Mouse (Mus musculus) MEL (cell line): ENCODE measurements at regions not wholly inside any gene's neighbourhood (a gene's known extent, or its start where the extent isn't known, plus 50 kb on each side); places are given as distances from the start of the nearest gene placed in this dataset.

Source experiments
- DNase-seq: peaks from one replicate; pipeline ENCODE4 v3.0.0; 2011; ENCODE audit warnings: low read depth, low spot score
- H3K27ac ChIP-seq: 2 replicates; pipeline ENCODE4 v1.5.1; 2012; ENCODE audit warnings: low read depth, mild to moderate bottlenecking, control low read depth, low read length, moderate library complexity; ENCODE audit not compliant: control insufficient read depth
- H3K27me3 ChIP-seq, 2 experiments: fragments of 150-350 bp in 1 of 2; sonication (generic) in 1 of 2; 2 replicates each; pipeline ENCODE4 v1.6.1; 2012; ENCODE audit warnings: low read length in 2 of 2, mild to moderate bottlenecking in 2 of 2, improper control_type of control experiment in 1 of 2, moderate library complexity in 1 of 2; ENCODE audit not compliant: insufficient read depth in 2 of 2, control insufficient read depth in 1 of 2
- H3K36me3 ChIP-seq, 2 experiments: 2 replicates each; pipeline ENCODE4 v1.6.1; 2012 to 2014; ENCODE audit warnings: low read length in 2 of 2, improper control_type of control experiment in 1 of 2, inconsistent platforms in 1 of 2, mild to moderate bottlenecking in 1 of 2; ENCODE audit not compliant: insufficient read depth in 2 of 2, control insufficient read depth in 1 of 2
- H3K4me1 ChIP-seq, 2 experiments: fragments of 150-350 bp in 1 of 2; sonication (generic) in 1 of 2; 2 replicates each; pipeline ENCODE4 v1.6.1; 2012; ENCODE audit warnings: low read length in 2 of 2, improper control_type of control experiment in 1 of 2, mild to moderate bottlenecking in 1 of 2; ENCODE audit not compliant: insufficient read depth in 2 of 2, control insufficient read depth in 1 of 2
- H3K4me3 ChIP-seq, 2 experiments: fragments of 150-350 bp in 1 of 2; sonication (generic) in 1 of 2; 2 replicates each; pipeline ENCODE4 v1.5.1; 2012; ENCODE audit warnings: low read depth in 2 of 2, low read length in 2 of 2, mild to moderate bottlenecking in 2 of 2, moderate library complexity in 2 of 2, control low read depth in 1 of 2, improper control_type of control experiment in 1 of 2; ENCODE audit not compliant: control insufficient read depth in 1 of 2, insufficient read depth in 1 of 2
- H3K79me2 ChIP-seq: 2 replicates; pipeline ENCODE4 v1.6.1; 2012; ENCODE audit warnings: mild to moderate bottlenecking, low read length, moderate library complexity; ENCODE audit not compliant: control insufficient read depth, poor library complexity, insufficient read depth
- H3K9ac ChIP-seq: 2 replicates; pipeline ENCODE4 v1.6.1; 2012; ENCODE audit warnings: low read depth, mild to moderate bottlenecking, control low read depth, low read length, moderate library complexity; ENCODE audit not compliant: control insufficient read depth, poor library complexity, severe bottlenecking
- H3K9me3 ChIP-seq: fragments of 150-350 bp; sonication (generic); replicated peaks from 2 replicates; pipeline ENCODE4 v1.6.1; 2012; ENCODE audit warnings: mild to moderate bottlenecking, low read length, improper control_type of control experiment, moderate library complexity; ENCODE audit not compliant: insufficient read depth
- CHD1 ChIP-seq: IDR thresholded peaks from 2 replicates; pipeline ENCODE4 v1.6.1; 2012; ENCODE audit warnings: low read depth, mild to moderate bottlenecking, inconsistent platforms, low read length, improper control_type of control experiment
- CHD2 ChIP-seq: IDR thresholded peaks from 2 replicates; pipeline ENCODE4 v1.6.1; 2011; ENCODE audit warnings: low read length, improper control_type of control experiment
- CTCF ChIP-seq, 3 experiments: IDR thresholded peaks in 2 of 3; conservative IDR thresholded peaks in 1 of 3; 2 replicates each; pipeline ENCODE4 v1.5.1; 2011 to 2012; ENCODE audit warnings: low read length in 3 of 3, low read depth in 2 of 3, mild to moderate bottlenecking in 2 of 3, improper control_type of control experiment in 1 of 3, inconsistent platforms in 1 of 3, mixed read lengths in 1 of 3, moderate library complexity in 1 of 3; ENCODE audit not compliant: control insufficient read depth in 1 of 3, insufficient read depth in 1 of 3, poor library complexity in 1 of 3, severe bottlenecking in 1 of 3
- E2F4 ChIP-seq: IDR thresholded peaks from 2 replicates; pipeline ENCODE4 v1.6.1; 2011; ENCODE audit warnings: low read depth, low read length, improper control_type of control experiment, borderline replicate concordance
- ELF1 ChIP-seq: IDR thresholded peaks from 2 replicates; pipeline ENCODE4 v1.6.1; 2014; ENCODE audit warnings: low read depth, mild to moderate bottlenecking, inconsistent platforms, low read length, improper control_type of control experiment, moderate library complexity
- EP300 ChIP-seq, 2 experiments: IDR thresholded peaks; 2 replicates each; pipeline ENCODE4 v1.6.1; 2011; ENCODE audit warnings: improper control_type of control experiment in 2 of 2, low read length in 2 of 2, low read depth in 1 of 2, mild to moderate bottlenecking in 1 of 2
- ETS1 ChIP-seq: IDR thresholded peaks from 2 replicates; pipeline ENCODE4 v1.6.1; 2012; ENCODE audit warnings: low read depth, mild to moderate bottlenecking, inconsistent platforms, low read length, improper control_type of control experiment, moderate library complexity
- GABPA ChIP-seq: IDR thresholded peaks from 2 replicates; pipeline ENCODE4 v1.6.1; 2012; ENCODE audit warnings: low read depth, mild to moderate bottlenecking, inconsistent platforms, low read length, improper control_type of control experiment, moderate library complexity
- GATA1 ChIP-seq: IDR thresholded peaks from 2 replicates; pipeline ENCODE4 v1.6.1; 2011; ENCODE audit warnings: low read depth, low read length, improper control_type of control experiment
- JUND ChIP-seq: IDR thresholded peaks from 2 replicates; pipeline ENCODE4 v1.6.1; 2011; ENCODE audit warnings: low read depth, mild to moderate bottlenecking, improper control_type of control experiment, low read length
- KAT2A ChIP-seq: conservative IDR thresholded peaks from 2 replicates; pipeline ENCODE4 v1.6.1; 2012; ENCODE audit warnings: low read depth, low read length, improper control_type of control experiment, inconsistent platforms
- MAFK ChIP-seq: IDR thresholded peaks from 2 replicates; pipeline ENCODE4 v1.6.1; 2011; ENCODE audit warnings: low read depth, mild to moderate bottlenecking, low read length, improper control_type of control experiment, borderline replicate concordance
- MAX ChIP-seq: IDR thresholded peaks from 2 replicates; pipeline ENCODE4 v1.6.1; 2011; ENCODE audit warnings: low read length, improper control_type of control experiment
- MAZ ChIP-seq: IDR thresholded peaks from 2 replicates; pipeline ENCODE4 v1.6.1; 2012; ENCODE audit warnings: low read depth, mild to moderate bottlenecking, inconsistent platforms, low read length, improper control_type of control experiment
- NRF1 ChIP-seq: IDR thresholded peaks from 2 replicates; pipeline ENCODE4 v1.6.1; 2014; ENCODE audit warnings: low read depth, mild to moderate bottlenecking, inconsistent platforms, low read length, improper control_type of control experiment, moderate library complexity; ENCODE audit not compliant: poor library complexity, insufficient read depth, severe bottlenecking
- POLR2A ChIP-seq, 2 experiments: IDR thresholded peaks; 2 replicates each; pipeline ENCODE4 v1.6.1; 2011 to 2012; ENCODE audit warnings: low read length in 2 of 2, mild to moderate bottlenecking in 2 of 2, control low read depth in 1 of 2, improper control_type of control experiment in 1 of 2, low read depth in 1 of 2, moderate library complexity in 1 of 2; ENCODE audit not compliant: control insufficient read depth in 1 of 2, insufficient read depth in 1 of 2, poor library complexity in 1 of 2
- POLR2AphosphoS2 ChIP-seq: IDR thresholded peaks from 2 replicates; pipeline ENCODE4 v1.6.1; 2011; ENCODE audit warnings: low read length, improper control_type of control experiment
- SIN3A ChIP-seq: IDR thresholded peaks from 2 replicates; pipeline ENCODE4 v1.6.1; 2012; ENCODE audit warnings: low read length, improper control_type of control experiment, inconsistent platforms
- TAL1 ChIP-seq: IDR thresholded peaks from 2 replicates; pipeline ENCODE4 v1.6.1; 2012; ENCODE audit warnings: mild to moderate bottlenecking, inconsistent platforms, low read length, moderate library complexity, mixed read lengths
- TBP ChIP-seq: IDR thresholded peaks from 2 replicates; pipeline ENCODE4 v1.8.0; 2011; ENCODE audit warnings: low read depth, low read length, improper control_type of control experiment
- UBTF ChIP-seq: IDR thresholded peaks from 2 replicates; pipeline ENCODE4 v1.6.1; 2012; ENCODE audit warnings: low read depth, mild to moderate bottlenecking, inconsistent platforms, low read length, improper control_type of control experiment, moderate library complexity, borderline replicate concordance; ENCODE audit not compliant: insufficient read depth
- USF2 ChIP-seq, 2 experiments: IDR thresholded peaks; 2 replicates each; pipeline ENCODE4 v1.6.1; 2011 to 2012; ENCODE audit warnings: improper control_type of control experiment in 2 of 2, low read length in 2 of 2, borderline replicate concordance in 1 of 2, inconsistent platforms in 1 of 2, low read depth in 1 of 2, mild to moderate bottlenecking in 1 of 2; ENCODE audit not compliant: insufficient read depth in 1 of 2
- ZC3H11A ChIP-seq: IDR thresholded peaks from 2 replicates; pipeline ENCODE4 v1.6.1; 2012; ENCODE audit warnings: low read depth, mild to moderate bottlenecking, inconsistent platforms, low read length, improper control_type of control experiment
- ZKSCAN1 ChIP-seq: IDR thresholded peaks from 2 replicates; pipeline ENCODE4 v1.6.1; 2012; ENCODE audit warnings: low read depth, mild to moderate bottlenecking, inconsistent platforms, low read length, improper control_type of control experiment, moderate library complexity
- ZNF384 ChIP-seq: IDR thresholded peaks from 2 replicates; pipeline ENCODE4 v1.6.1; 2012; ENCODE audit warnings: low read depth, mild to moderate bottlenecking, inconsistent platforms, low read length, improper control_type of control experiment

DNA sequence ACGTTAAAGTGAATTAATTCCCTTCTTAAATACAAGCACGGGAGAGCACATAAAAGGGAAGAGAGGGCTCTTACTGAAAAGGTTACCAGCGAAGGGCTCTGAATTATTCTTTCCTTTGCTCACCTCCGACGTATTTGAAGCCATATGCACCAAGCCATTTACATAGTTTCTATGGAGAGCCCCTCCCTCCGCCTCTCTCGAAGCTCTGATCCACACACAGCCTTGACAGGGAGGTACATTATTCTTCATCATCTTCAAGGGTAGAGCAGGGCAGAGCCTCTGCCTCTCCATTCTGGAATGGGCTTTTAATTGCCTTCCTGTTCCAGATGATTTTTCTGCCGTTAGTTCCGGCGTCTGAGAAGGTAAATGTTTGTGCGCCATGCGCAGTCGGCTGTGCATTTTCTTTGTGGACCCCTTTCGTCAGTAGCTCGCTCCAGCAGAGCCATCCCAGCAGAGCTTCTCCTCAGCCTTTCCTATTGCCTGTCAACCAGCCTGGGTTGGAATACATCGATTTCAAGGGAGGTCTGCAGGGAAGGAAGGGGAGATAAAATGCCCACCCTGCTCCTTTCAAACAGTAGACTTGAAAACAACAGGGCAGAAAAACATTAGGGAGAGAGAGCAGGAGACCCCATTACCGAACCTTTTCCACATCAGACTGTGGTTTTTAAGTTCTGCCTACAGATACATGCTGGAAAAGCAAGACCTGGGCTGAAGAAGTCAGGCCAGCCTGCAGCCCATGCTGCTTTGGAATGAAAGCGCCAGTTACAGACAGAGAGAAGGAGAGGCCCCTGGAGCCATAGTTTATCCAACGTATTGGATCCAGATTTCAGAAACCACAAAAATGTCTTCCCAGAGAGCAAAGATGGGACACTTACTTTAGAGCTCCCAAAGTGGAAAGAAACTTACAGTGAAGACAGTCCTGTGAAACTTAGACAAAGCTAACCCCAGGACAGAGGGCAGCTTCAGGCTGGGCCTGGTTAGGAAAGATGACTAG lies 124.1 kb downstream of the Edn3 start:
- TF ChIP-seq TBP: no peak
- TF ChIP-seq NRF1: no peak
- TF ChIP-seq EP300 (IDR thresholded peaks at IDR 0.05; ENCODE audit: low read depth in 1 of 2, low read length in 2 of 2): no peak
- TF ChIP-seq POLR2AphosphoS2: no peak
- TF ChIP-seq GATA1: no peak
- no peak for TF ChIP-seq ZNF384
- TF ChIP-seq JUND: no peak
- TF ChIP-seq, all 39 proteins: peak for 0
- H3K9me3 ChIP-seq: no peaks in the 10 kb centered on the region

GRCm38 (mm10) chr2:174892658-174893057 lies 117.4 kb upstream of the Gm14444 start:
- Histone ChIP-seq H3K27ac (no peak overlapping the region), H3K36me3 (no peaks in the 10 kb centered on the region), H3K4me1 (no peaks in the 10 kb centered on the region), H3K27me3 (no peaks in the 10 kb centered on the region), H3K79me2 (no peaks in the 10 kb centered on the region), H3K9ac (no peak overlapping the region), H3K9me3 (no peaks in the 10 kb centered on the region), H3K4me3 (no peak overlapping the region)
- DNase-seq: no peak
- TF ChIP-seq MAX: no peak
- TF ChIP-seq CHD1: no peak
- TF ChIP-seq NRF1: no peak
- no peak for TF ChIP-seq ELF1

More for the DNA sequence above, 124.1 kb downstream of the Edn3 start:
- no peak overlapping the region for H3K27ac ChIP-seq
- no peak overlapping the region for H3K4me3 ChIP-seq
- H3K27me3 ChIP-seq: no peaks in the 10 kb centered on the region
- no peaks in the 10 kb centered on the region for H3K4me1 ChIP-seq
- no peaks in the 10 kb centered on the region for H3K79me2 ChIP-seq
- no peaks in the 10 kb centered on the region for H3K36me3 ChIP-seq
- no peak for DNase-seq
- H3K9ac ChIP-seq: no peak overlapping the region

DNA sequence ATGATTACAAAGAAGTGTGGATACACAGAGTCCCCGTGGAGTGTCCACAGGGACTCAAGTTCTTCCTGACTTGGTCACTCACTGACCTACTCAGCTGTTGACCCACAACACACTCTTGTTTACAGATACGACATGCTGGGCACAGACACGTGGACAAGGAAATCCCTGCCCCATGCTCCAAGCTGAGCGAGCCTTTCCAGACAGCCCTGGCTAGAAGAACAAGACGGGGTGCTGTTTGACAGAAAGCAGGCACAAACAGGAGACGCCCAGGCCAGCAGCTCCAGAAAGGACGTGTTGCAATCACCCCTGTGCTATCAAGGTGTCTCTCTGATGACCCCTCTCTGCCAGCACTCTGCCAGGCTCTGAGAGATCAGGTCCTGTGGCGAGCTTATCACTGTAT lies 112.6 kb upstream of the Gm14444 start:
- Histone ChIP-seq H3K79me2 (no peaks in the 10 kb centered on the region), H3K36me3 (no peaks in the 10 kb centered on the region), H3K4me1 (no peaks in the 10 kb centered on the region), H3K9ac (no peak overlapping the region), H3K27ac (no peak overlapping the region), H3K9me3 (no peaks in the 10 kb centered on the region), H3K27me3 (no peaks in the 10 kb centered on the region), H3K4me3 (no peak overlapping the region)
- DNase-seq: no peak
- no peak for TF ChIP-seq ETS1
- TF ChIP-seq TAL1: no peak
- TF ChIP-seq SIN3A: no peak
- no peak for TF ChIP-seq ZC3H11A
- TF ChIP-seq ZKSCAN1: no peak
- TF ChIP-seq USF2 (IDR thresholded peaks at IDR 0.05; ENCODE audit: borderline replicate concordance in 1 of 2, insufficient read depth in 1 of 2, low read depth in 1 of 2, low read length in 2 of 2): no peak
- TF ChIP-seq CHD1: no peak
- TF ChIP-seq CHD2: no peak
- TF ChIP-seq GATA1: no peak
- no peak for TF ChIP-seq MAFK
- TF ChIP-seq MAZ: no peak
- TF ChIP-seq E2F4: no peak
- TF ChIP-seq UBTF: no peak
- no peak for TF ChIP-seq GABPA
- TF ChIP-seq CTCF (IDR thresholded peaks at IDR 0.05 in 2 of 3, conservative IDR thresholded peaks at IDR 0.05 in 1 of 3; ENCODE audit: control insufficient read depth in 1 of 3, insufficient read depth in 1 of 3, low read depth in 2 of 3, low read length in 3 of 3, poor library complexity in 1 of 3, severe bottlenecking in 1 of 3): no peak
- TF ChIP-seq POLR2A (IDR thresholded peaks at IDR 0.05; ENCODE audit: control insufficient read depth in 1 of 2, insufficient read depth in 1 of 2, low read depth in 1 of 2, low read length in 2 of 2, poor library complexity in 1 of 2): no peak
- TF ChIP-seq KAT2A: no peak
